Mouse (Mus musculus) lung, postnatal 25 days (tissue): ENCODE data around the gene Pard3b.

ENCODE experiments used
- DNase-seq: peaks from one replicate; pipeline ENCODE4 v3.0.0; 2022; ENCODE audit warnings: low spot score

Pard3b gene

GRCm38 (mm10) chr1:61751008-61751407 lies 112.4 kb downstream of the Pard3b start:
- DNase-seq, result no peak

GRCm38 (mm10) chr1:61756771-61757170 lies 118.1 kb downstream of the Pard3b start:
- DNase-seq, result no peak

- peak; percentile 81 for DNase-seq
Observed at GRCm38 (mm10) chr1:61771213-61771612, 132.6 kb downstream of the Pard3b start.

- DNase-seq, result no peak
Observed at GRCm38 (mm10) chr1:61778731-61779130, 140.1 kb downstream of the Pard3b start.

- peak; percentile 88 for DNase-seq
Observed at GRCm38 (mm10) chr1:61779906-61780305, 141.3 kb downstream of the Pard3b start.

GRCm38 (mm10) chr1:61796296-61796695 lies 157.7 kb downstream of the Pard3b start:
- DNase-seq, result no peak

- no peak for DNase-seq
Observed at GRCm38 (mm10) chr1:61820213-61820612, 181.6 kb downstream of the Pard3b start.

- DNase-seq, result no peak
Observed at GRCm38 (mm10) chr1:61825560-61826191, 187.1 kb downstream of the Pard3b start.

- no peak for DNase-seq
Observed at GRCm38 (mm10) chr1:61837006-61837544, 198.5 kb downstream of the Pard3b start.

GRCm38 (mm10) chr1:61846606-61847005 lies 208.0 kb downstream of the Pard3b start:
- no peak for DNase-seq

GRCm38 (mm10) chr1:61849029-61849714 lies 210.5 kb downstream of the Pard3b start:
- no peak for DNase-seq

- DNase-seq, result no peak
Observed at GRCm38 (mm10) chr1:61850471-61850870, 211.8 kb downstream of the Pard3b start.

GRCm38 (mm10) chr1:61851176-61851575 lies 212.6 kb downstream of the Pard3b start:
- no peak for DNase-seq

GRCm38 (mm10) chr1:61867286-61868082 lies 228.9 kb downstream of the Pard3b start:
- peak; percentile 3 for DNase-seq

GRCm38 (mm10) chr1:61874875-61875274 lies 236.3 kb downstream of the Pard3b start:
- DNase-seq, result no peak

GRCm38 (mm10) chr1:61879706-61880470 lies 241.3 kb downstream of the Pard3b start:
- no peak for DNase-seq

- peak; percentile 3 for DNase-seq
Observed at GRCm38 (mm10) chr1:61896048-61896447, 257.4 kb downstream of the Pard3b start.

GRCm38 (mm10) chr1:61903271-61904007 lies 264.8 kb downstream of the Pard3b start:
- no peak for DNase-seq

GRCm38 (mm10) chr1:61904036-61904435 lies 265.4 kb downstream of the Pard3b start:
- DNase-seq, result peak; percentile 20

GRCm38 (mm10) chr1:61912931-61913330 lies 274.3 kb downstream of the Pard3b start:
- DNase-seq, result no peak

GRCm38 (mm10) chr1:61924958-61925357 lies 286.3 kb downstream of the Pard3b start:
- DNase-seq, result no peak
